Mouse (Mus musculus): ENCODE measurements at regions not wholly inside any gene's neighbourhood (a gene's known extent, or its start where the extent isn't known, plus 50 kb on each side); places are given as distances from the start of the nearest gene placed in this dataset.

- peak; percentile 1 for DNase-seq (ENCODE audit: low spot score in 2 of 2)
These were observed 373.2 kb upstream of the Gm21477 start for GRCm38 (mm10) chrY:86743391-86743790.

All from gastrocnemius, adult 8-10 months (tissue).